Mouse (Mus musculus) embryo, embryonic 11.5 days (tissue): ENCODE measurements around the gene Parp11.

Experiments
- DNase-seq: peaks from one replicate; pipeline ENCODE4 v3.0.0-alpha.2; 2012; ENCODE audit warnings: low read depth, low spot score

Parp11 gene

DNA sequence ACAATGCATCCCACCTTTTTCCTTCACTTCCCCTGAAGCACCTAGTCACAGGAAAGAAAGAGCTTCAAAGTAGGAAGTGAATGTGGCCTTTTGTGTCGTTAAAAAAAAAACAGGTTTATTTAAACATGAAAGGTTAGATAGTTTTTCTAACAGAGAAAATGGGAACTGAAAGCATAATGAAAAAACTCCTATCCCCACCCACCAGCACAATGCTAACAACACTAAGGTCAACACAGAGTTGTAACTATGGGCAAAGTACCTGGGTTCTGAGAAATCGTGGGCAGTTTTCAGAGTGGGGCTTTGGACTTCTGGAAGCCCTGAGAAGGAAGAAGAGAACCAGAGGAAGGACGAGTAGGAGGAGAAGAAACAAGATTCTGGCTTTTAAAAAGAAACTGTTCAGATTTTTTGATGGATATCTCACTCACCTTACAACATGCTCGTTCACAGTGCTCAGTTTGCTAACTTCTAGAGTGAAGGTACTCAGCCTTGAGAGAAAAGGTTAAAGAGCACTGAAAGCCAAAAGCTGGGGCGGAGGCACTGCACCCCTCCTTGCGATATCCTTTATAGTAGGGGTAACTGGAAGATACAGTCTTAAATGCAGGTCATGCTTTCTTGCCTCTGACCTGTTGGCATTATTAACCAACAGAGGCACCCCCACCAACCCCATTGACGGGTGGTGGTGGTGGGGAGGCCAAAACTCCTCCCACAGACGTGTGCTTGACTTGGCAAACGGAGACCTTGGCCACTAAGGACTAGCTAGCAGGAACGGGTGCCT, 1.2 kb downstream of the Parp11 start:
- no peak for DNase-seq

DNA sequence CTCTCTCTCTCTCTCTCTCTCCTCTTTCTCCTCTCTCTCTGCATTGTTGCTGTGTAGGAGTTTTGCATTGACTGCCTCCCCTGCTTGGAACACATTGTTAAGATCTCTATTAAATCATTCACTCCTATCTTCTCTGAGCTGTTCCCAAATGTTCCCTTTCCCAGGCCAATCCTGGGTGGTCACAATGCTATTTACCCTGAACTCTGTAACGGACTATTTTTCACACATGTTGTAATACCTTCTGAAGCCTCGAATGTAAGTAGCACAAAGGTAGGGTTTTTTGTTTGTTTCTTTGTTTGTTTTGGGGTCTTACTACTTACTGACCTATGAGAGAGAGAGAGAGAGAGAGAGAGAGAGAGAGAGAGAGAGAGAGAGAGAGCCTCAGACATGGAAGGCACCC, 2.2 kb downstream of the Parp11 start:
- DNase-seq = no peak

DNA sequence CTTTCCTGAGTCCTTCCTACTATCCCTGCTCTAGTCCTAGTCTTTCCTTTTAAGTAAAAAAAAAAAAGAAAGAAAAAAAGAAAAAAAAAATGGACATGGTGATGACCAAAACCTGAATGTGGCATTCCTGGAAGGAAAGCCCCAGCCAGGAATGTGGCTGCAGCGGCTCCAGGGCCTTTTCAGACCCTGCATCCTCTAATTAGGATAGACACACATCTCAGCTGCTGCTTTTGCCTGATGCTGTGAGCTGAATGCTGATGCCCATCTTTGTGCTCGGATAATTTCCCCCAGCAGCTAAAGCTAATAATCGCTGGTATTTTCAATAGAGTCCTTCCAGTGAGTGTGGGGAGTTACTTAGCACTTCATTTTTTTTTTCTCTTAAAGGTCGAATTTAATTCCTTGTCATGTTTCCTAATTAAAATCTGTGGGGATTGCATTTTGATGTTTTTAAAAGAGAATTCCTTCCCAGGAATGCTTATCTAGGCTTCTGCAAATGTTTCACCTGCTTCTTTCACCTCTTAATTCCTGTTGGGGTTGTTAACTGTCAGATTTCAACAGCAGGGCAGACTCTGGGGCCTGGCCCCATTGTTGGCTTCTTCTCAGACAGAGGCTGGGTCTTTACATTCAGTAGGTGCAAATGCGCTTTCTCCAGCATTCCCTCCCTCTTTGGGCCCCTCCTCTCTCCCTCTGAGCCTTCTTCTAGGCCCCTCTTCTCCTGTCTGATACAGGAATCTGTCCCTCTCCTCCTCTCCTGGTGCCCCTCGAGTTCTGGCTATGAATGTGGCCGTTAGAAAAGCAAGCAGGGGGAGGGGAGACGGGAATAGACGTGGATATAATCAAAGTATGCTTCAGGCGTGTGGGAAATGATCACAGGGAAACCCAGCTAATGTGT, 3.1 kb downstream of the Parp11 start:
- no peak for DNase-seq

DNA sequence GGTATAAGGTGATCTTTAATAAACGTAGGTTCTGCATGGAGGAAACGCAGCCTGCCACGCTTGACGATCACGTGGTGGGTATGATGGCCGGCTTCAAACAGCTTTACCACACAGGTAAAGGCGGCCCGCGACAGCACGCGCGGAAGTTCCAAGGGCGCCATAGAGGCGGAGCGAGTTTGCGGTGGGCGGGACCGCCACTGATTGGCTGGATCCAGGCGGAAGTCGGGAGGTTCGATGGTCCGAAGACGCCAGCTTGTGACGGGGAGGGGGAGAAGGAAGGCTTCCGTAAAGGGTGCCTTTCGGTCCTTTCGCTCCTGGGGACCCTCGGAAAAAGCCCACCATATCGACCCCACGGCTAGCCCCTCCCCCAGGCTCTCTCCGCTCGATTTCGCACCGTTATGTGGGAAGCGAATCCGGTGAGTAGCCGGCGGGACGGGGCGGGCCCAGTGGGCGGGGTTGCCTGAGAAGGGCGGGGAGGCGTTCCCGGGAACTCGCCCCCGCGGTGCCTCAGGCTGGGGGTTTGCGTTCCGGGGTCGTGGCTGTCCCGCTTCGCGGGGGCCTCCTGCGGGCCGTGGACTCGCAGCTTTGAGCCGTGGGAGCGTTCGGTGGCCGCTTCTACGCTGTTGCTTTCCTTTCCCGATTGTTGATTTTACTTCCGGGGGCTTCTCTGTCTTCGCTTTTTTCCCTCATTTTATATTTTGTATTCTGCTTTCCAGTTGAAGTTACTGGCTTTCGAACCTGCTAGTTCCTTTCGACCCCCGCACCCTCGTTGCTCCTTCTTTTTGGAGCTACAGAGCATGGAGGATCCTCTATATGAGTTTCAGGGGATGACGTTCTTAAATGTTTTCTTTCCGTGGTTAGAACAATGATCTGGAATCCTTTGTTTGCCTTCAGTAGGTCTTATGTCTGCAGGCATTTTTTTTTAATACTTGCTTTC, 7.0 kb downstream of the Parp11 start:
- peak; percentile 82 for DNase-seq

DNA sequence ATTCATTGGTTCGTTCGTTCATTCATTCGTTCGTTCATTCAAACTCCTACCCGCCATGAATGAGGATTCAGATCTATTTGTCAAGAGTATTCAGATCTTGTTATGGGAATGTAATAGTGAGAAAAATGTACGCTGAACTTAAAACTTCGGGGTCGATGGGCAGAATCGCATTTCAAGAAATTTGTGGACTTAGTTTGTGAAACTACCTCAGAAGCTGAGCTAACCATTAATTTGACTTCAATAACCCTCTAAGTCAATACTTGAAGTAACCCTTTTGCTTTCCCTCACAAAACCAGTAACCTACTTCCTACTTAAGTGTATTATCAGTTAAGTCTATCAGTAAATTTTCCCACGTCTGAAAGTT, 7.7 kb downstream of the Parp11 start:
- DNase-seq = no peak

DNA sequence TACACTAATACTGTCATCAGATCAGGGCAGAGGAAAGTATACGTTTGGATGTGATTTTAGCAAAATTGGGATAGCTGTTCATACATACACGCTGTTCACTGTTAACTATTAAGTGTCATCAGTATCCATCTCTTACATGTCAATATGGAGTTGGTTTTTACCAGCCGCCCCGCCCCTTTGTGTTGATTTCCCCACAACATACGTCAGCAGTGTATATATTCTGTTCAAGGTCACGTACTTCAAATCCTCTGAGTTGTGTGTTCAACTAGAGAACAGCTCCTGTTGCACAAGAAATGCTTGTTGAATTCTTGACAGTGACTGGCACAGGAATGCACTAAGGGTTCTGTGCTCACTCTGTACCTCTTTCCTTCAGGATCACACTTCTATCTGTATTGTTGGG, 8.2 kb downstream of the Parp11 start:
- DNase-seq = no peak

DNA sequence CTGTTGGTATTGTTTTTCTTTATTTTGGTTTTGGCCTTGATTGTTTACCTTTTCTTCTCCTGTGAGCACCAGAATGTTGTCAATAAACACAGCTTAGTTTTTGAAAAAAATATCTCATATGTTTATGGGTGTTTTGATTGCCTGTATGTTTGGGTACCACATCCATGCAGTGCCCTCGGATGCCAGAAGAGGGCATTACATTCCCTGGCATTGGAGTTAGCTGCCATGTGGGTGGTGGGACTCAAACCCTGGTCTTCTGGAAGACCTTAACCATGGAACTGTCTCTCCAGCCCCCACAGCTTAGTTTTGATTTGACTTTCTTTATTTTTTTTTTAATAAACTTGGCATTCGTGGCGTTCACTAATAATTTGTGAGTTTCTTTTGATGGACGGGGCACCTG, 8.8 kb downstream of the Parp11 start:
- no peak for DNase-seq

DNA sequence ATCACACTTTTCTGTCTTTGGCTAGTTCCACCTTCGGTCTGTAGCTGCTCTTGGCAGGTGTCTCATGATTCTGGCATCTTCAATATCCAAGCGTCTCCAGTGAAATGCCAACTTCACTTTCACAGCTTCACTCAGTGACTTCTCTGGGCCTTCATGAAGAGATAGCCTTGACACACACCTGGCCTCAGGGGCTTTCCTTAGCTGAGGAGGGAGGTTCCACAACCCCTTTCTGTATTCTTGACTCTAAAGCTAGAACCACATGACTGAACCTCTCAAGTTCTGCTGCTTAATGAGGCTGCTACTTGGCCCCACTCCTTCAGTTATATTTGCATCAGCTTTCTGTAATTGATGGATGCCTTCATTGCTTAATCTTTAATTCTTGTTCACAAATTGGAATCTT, 10.1 kb downstream of the Parp11 start:
- no peak for DNase-seq

DNA sequence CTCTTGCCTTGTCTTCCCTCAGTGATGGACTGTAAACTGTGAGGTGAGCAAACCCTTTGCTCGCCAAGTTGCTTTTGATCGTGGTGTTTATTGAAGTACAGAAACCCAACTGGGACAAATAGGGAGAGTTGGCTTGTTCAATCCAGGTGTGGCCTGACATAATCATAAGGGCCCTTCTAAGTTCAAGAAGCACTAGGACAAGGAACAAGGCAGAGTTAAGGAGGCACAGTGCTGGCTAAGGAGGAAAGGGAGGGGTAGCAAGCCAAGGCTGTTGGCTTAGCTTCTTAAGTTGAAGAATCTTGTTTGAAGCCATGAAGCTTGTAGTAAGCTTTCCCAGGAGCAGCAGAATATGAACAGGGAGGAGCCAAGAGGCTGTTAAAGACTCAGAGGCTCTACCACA, 13.1 kb downstream of the Parp11 start:
- no peak for DNase-seq

DNA sequence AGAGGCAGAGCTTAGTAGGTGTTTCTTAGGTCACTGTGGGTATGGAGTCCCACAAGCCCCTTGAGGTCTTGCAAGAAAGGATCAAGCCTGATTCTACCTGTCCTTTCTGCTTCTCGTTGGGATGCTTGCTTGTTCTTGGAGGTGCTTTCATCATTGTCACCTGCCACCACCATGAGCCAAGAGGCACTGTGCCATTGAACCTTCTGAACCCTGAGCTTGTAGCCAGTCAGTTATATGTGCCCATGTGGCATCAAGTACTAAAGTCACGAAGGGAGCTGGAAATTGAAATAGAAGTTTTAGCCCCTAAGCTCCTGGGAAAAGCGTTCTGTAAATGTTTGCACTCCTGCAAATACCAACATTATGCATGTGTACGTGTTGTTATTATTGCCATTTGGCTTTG, 14.9 kb downstream of the Parp11 start:
- no peak for DNase-seq

DNA sequence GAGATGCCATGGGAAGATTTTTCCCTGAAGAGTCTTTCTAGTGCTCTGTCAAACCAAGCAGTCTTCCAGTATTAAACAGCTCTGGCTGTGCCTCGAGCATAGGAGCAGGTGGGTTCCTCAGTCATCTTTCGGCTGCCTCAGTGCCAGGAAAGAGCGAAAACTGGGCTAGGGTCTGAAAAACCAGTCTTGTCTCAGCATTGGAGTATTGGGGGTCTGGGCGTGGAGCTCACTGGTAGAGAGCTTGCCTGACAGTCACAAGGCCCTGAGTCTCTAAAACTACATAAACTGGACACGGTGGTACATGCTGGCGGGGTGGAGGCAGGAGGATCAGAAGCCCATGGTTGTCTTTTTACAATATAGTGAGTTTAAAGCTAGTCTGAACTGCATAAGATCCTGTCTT, 15.6 kb downstream of the Parp11 start:
- DNase-seq = no peak

DNA sequence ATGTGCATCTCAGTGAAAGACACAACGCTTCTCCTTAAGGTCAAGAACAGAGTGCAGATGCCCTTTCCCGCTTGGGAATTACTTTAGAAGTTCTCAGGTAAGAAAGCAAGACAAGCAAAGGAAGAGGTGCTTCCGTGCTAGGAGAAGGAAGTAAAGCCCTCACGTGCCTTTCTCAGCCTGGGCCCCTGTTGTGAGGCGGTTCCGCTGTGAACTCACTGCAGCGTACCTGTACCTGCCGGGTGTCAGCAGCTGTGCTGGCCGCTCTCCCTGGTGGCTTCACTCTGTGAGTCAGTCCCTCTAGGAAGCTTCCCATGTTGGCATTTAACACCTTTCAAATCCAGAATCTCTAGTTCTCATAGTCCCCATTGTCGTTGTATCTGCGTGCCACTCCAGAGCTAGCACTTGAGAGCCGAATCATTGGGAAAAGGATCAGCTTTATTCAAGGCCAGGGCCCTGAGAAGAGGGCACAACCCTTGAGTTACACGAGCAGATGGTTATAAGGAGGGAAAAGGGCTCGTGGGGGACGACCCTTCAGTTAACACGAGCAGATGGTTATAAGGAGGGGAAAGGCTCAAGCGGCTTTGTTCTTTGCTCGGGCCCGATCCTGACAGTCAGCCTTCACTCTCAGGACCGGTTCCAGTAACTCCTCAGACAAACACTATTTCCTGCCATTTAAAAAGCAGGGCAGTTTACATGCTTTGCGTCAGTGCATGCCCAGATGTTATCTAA, 16.8 kb downstream of the Parp11 start:
- no peak for DNase-seq

DNA sequence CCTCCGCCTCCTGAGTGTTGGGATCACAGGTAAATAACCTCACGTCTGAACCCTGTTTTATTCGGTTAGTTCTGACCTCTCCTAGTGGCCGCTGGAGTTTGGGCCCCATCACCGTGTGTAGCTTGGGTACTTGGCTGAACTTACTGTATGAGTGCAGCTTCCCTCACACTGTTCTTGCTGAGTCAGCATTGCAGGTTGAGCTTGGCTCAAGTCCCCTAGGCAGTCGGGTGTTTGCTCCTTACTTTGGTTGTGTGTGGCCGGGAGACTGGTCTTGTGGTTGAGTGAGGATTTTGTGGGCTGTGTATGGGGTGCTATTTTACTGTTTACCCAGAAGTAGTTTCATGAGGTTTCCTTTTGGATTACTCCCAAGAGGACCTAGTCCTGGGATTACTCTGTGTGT, 17.9 kb downstream of the Parp11 start:
- no peak for DNase-seq

DNA sequence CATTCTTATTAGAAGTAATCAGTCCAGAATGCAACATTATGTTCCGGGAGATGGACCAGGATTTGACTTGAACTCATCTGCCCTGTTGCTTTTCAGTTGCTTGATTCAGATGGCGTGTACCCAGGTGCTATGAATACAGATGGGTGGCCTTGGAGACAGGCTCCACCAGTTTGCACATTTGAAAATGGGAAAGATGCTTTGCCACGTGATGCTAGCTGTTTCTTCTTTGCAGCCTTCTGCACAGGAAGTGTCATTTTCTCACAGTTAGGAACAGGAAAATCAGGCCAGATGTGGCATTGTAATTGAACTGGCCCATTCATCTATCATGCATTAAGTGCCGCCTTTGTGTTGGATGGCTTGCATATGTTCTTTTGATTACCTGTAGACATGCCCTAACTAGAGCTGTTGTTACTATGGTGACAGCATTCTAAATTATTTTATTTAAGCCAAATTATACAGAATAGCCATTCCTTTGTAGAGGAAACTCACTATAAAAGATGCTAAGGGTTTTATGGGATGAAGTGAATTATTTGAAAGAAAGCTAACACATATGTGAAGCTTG, 20.2 kb downstream of the Parp11 start:
- DNase-seq = no peak

DNA sequence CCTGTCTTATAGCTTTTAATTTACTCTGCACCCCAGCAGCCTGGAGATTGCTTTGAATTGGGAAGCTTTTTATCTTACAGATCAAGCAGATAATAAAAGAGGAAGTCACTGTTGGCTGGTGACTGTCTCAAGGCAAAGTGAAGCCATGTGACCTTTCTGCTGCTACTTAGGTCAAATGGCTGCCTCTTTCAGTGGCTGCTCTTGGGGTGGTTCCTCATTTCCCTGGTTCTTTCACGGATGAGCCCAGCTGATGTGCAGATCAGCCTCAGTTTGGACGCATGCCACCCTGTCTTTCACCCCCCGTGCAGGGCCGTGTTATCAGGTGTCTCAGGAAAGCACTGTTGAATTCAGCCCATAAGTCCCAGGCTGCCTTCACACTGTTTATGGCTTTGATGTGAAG, 25.4 kb downstream of the Parp11 start:
- no peak for DNase-seq

DNA sequence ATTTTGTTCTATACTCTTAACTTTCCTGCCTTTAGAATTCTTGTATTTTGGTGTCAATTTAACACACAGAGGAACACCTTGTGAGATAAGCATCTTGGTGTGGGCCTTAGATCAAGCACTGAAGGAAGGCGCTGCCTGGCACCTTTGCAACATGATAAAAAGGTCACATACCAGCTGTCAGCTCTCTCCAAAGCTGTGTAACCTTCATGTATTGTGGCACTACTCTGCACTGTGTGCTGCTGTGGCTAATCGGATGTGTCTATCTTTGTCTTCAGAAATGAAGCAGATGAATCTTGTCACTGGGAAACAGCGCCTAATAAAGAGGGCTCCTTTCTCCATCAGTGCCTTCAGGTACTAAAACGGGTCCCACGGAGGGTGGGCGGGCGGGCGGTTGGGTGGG, 27.3 kb downstream of the Parp11 start:
- DNase-seq = no peak

DNA sequence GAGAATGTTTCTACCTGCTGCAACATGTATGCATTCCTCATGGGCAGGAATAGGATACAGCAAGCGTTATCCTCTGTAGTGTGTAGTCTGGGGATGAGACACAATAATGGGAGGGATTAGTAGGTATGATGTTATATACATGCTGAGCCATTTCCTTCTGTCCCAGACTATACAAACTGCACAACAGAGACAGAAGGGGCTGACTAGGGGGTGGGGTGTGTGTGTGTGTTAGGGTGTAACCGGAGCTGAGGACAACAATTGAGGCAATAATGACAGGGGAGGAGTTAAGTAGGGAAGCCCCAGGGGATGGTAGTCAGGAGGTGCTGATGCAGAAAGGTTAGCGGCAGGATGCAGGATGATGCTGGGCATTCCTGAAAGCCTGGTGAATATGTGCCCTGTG, 28.6 kb downstream of the Parp11 start:
- DNase-seq = no peak

DNA sequence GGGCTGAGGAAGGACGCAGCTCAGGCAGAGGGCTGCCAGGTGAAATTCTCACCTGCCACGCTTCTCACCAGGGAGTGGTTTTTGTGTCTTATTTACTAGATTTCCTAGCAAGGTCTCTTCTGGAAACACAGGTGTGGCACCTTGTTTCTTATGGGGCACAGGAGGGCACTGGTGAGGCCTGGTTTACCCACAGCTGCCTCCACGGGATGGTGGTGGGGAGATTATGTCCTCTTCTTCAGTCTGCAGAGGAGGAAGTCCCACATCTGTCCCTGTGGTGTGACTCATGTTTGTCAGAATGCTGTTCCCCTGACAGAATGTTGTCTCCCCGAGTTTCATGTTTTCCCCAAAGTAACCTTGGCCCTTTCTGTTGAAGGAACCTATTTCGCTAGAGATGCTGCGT, 44.4 kb downstream of the Parp11 start:
- no peak for DNase-seq

DNA sequence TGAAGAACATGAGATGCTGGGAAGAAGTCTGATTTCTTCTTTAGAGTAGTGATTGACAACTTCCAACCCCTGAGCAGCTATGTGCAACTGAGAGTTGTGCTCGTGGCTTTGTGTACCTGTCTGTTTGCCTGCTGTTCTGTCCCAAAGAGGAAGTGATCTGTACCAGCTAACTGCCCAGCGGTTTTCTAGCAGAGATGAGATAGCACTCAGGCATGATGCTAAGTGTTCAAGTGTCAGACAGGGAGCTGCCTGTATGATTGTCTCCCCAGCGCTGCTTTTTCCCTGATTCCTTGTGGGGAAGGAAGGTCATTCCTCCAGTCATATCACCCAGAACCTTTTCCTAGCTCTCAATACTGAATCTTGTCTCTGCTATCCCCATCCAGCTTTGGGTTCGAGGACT, 45.9 kb downstream of the Parp11 start:
- no peak for DNase-seq

DNA sequence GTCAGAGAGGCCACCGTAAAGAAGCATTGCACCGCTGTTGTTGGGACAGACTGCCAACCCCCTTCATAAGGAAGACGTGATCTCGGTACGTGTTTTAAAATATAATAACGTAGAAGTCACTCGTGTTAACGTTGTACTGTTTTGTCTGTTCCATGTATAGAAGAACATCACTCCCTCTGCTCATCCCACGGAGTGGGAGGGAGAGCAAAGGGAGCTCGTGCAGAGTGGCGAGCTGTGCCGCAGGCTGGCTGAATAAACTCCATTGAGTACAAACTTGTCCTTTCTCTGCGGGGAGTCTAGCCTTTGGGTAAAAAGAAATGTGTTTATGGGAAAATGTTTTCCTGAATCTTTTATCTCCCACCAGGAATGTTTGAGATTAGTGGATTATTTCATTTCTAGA, 47.1 kb downstream of the Parp11 start:
- no peak for DNase-seq

DNA sequence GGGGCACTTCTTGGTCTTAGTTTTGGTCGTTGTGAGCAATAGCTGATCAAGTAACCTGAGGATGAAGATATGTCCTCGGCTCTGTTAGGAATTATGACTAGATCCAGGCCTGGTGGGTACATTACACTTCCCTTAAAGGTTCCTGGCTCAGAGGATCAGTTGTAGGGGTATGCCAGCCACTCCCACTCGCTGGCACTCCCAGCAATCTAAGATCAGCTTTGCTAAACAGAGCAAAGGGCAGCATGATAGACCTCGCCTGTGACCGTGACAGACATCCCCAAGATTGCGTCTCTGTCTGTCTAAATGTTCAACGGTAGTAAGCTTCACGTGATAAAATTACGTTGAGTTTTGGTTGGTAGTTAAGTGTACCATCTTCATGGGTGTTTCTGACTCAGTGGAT, 47.7 kb downstream of the Parp11 start:
- DNase-seq = no peak
